Mouse (Mus musculus) midbrain, embryonic 12.5 days (tissue): Measurements from ENCODE around the gene Iqcf3. TPM values are rescaled to one million over a fixed set of nuclear protein-coding genes. Genes with fewer than 3 reads are reported as not detected.

Source experiments
- ATAC-seq: fragments of 200-750 bp; cut with Nextera tagmentation; 2 replicates; pipeline ENCODE4 v1.8.0; 2017; ENCODE audit warnings: low read depth, moderate TSS enrichment, moderate library complexity; ENCODE audit not compliant: low FRiP score
- H3K27ac ChIP-seq: fragments of 300-500 bp; sonication (generic); replicated peaks from 2 replicates; pipeline ENCODE4 v1.5.1; 2016; ENCODE audit warnings: mild to moderate bottlenecking
- H3K27me3 ChIP-seq: fragments of 300-500 bp; sonication (generic); 2 replicates; pipeline ENCODE4 v1.6.1; 2016; ENCODE audit warnings: mild to moderate bottlenecking
- H3K36me3 ChIP-seq: fragments of 300-500 bp; sonication (generic); 2 replicates; pipeline ENCODE4 v1.6.1; 2016
- H3K4me1 ChIP-seq: fragments of 300-500 bp; sonication (generic); 2 replicates; pipeline ENCODE4 v1.6.1; 2016
- H3K4me2 ChIP-seq: fragments of 300-500 bp; sonication (generic); replicated peaks from 2 replicates; pipeline ENCODE4 v1.6.1; 2016; ENCODE audit warnings: mild to moderate bottlenecking, moderate library complexity
- H3K4me3 ChIP-seq: fragments of 300-500 bp; sonication (generic); 2 replicates; pipeline ENCODE4 v1.5.1; 2016; ENCODE audit warnings: mild to moderate bottlenecking
- H3K9ac ChIP-seq: fragments of 300-500 bp; sonication (generic); replicated peaks from 2 replicates; pipeline ENCODE4 v1.6.1; 2016; ENCODE audit warnings: mild to moderate bottlenecking, moderate library complexity
- H3K9me3 ChIP-seq: fragments of 300-500 bp; sonication (generic); 2 replicates; pipeline ENCODE4 v1.6.1; 2016; ENCODE audit warnings: mild to moderate bottlenecking
- WGBS: fragments of 180-500 bp; shearing (Covaris S2); methylation state at CpG from one replicate; pipeline ENCODE4 v1.1.7; 2016; 5-methylcytosine and 5-hydroxymethylcytosine counted together
- polyA plus RNA-seq: library from polyadenylated mRNA; unstranded; fragments of >200 nt; fragmentation: Nextera tagmentation; extraction: Ambion mirVana; gene quantifications from 2 replicates; pipeline ENCODE4 v1.2.1, GENCODE M21; 2016

Iqcf3 gene
- polyA plus RNA-seq, 1 experiment from 2014 or later = not detected

GRCm38 (mm10) chr9:106566437-106566836 lies 5.0 kb upstream of the Iqcf3 start:
- Histone ChIP-seq H3K4me3 (no peak overlapping the region), H3K4me2 (no peak overlapping the region), H3K27me3 (no peaks in the 10 kb centered on the region), H3K36me3 (no peaks in the 10 kb centered on the region), H3K27ac (no peak overlapping the region), H3K4me1 (no peaks in the 10 kb centered on the region), H3K9me3 (no peaks in the 10 kb centered on the region), H3K9ac (no peak overlapping the region)
- no peak for ATAC-seq
- WGBS = 74% methylated on average over 11 of the region's 11 CpGs

DNA sequence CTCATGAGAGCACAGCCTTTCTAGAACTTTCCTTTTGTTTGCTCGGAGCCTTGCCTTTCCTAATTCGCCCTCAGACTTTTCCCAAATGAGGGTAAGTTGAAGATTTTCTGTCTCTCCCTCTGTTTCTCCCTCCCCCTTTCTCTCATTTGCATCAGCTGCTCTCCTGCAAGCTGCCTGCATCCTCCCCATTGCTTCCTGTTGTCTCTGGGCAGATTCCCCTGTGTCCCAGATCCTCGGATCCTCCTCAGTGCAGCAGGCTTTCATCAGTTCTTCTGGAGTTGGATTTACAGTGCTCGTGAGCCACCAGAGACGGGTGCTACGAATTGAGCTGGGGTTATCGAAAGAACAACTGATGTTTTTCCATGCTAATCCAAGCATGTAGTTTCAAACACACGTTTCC lies 2.6 kb upstream of the Iqcf3 start:
- H3K27me3 ChIP-seq = no peaks in the 10 kb centered on the region
- H3K27ac ChIP-seq = no peak overlapping the region
- no peak overlapping the region for H3K4me3 ChIP-seq
- no peak for ATAC-seq
- no peaks in the 10 kb centered on the region for H3K4me1 ChIP-seq
- no peaks in the 10 kb centered on the region for H3K36me3 ChIP-seq
- H3K4me2 ChIP-seq = no peak overlapping the region
- 75% methylated on average over 8 of the region's 8 CpGs for WGBS
- H3K9ac ChIP-seq = no peak overlapping the region
- H3K9me3 ChIP-seq = no peaks in the 10 kb centered on the region

- no peak overlapping the region for H3K4me2 ChIP-seq
- no peaks in the 10 kb centered on the region for H3K36me3 ChIP-seq
- WGBS = 90% methylated on average over 11 of the region's 11 CpGs
- no peak overlapping the region for H3K4me3 ChIP-seq
- H3K4me1 ChIP-seq = no peaks in the 10 kb centered on the region
- H3K9me3 ChIP-seq = no peaks in the 10 kb centered on the region
- ATAC-seq = no peak
- H3K27me3 ChIP-seq = no peaks in the 10 kb centered on the region
- H3K27ac ChIP-seq = no peak overlapping the region
- no peak overlapping the region for H3K9ac ChIP-seq
Observed at GRCm38 (mm10) chr9:106562291-106562690, 860 bp upstream of the Iqcf3 start.

- no peak for ATAC-seq
- H3K27me3 ChIP-seq = no peaks in the 10 kb centered on the region
- no peak overlapping the region for H3K9ac ChIP-seq
- H3K4me1 ChIP-seq = no peaks in the 10 kb centered on the region
- no peak overlapping the region for H3K4me3 ChIP-seq
- H3K9me3 ChIP-seq = no peaks in the 10 kb centered on the region
- WGBS = 88% methylated on average over 11 of the region's 11 CpGs
- no peaks in the 10 kb centered on the region for H3K36me3 ChIP-seq
- no peak overlapping the region for H3K4me2 ChIP-seq
- H3K27ac ChIP-seq = no peak overlapping the region
Observed at GRCm38 (mm10) chr9:106534975-106535374, 26.5 kb downstream of the Iqcf3 start.

DNA sequence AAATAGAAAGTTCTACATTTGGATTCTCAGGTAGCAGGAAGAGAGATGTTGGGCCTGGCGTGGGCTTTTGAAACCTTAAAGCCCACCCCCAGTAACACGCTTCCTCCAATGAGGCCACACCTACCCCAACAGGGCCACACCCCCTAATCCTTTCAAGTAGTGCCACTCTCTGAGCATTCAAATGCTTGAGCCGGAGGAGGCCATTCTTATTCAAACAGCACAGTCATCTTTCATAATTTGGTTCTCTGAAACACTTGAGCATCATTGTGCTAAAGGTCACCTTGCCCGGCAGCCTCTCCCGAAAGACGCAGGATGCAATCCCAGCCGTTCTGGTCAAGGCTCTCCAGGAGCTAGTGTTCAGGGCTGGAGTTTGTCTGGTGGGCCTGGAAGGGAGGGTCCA lies 27.1 kb downstream of the Iqcf3 start:
- WGBS = 93% methylated on average over 7 of the region's 7 CpGs
- H3K4me3 ChIP-seq = no peak overlapping the region
- H3K9me3 ChIP-seq = no peaks in the 10 kb centered on the region
- H3K4me1 ChIP-seq = no peaks in the 10 kb centered on the region
- H3K36me3 ChIP-seq = no peaks in the 10 kb centered on the region
- no peak overlapping the region for H3K27ac ChIP-seq
- no peaks in the 10 kb centered on the region for H3K27me3 ChIP-seq
- no peak overlapping the region for H3K9ac ChIP-seq
- no peak overlapping the region for H3K4me2 ChIP-seq
- ATAC-seq = no peak

- H3K9ac ChIP-seq = no peak overlapping the region
- H3K9me3 ChIP-seq = no peaks in the 10 kb centered on the region
- no peak overlapping the region for H3K27ac ChIP-seq
- no peak for ATAC-seq
- no peaks in the 10 kb centered on the region for H3K36me3 ChIP-seq
- H3K4me3 ChIP-seq = no peak overlapping the region
- WGBS = 33% methylated on average over 3 of the region's 3 CpGs
- no peaks in the 10 kb centered on the region for H3K27me3 ChIP-seq
- H3K4me2 ChIP-seq = no peak overlapping the region
- no peaks in the 10 kb centered on the region for H3K4me1 ChIP-seq
Observed at GRCm38 (mm10) chr9:106531833-106532232, 29.6 kb downstream of the Iqcf3 start.

DNA sequence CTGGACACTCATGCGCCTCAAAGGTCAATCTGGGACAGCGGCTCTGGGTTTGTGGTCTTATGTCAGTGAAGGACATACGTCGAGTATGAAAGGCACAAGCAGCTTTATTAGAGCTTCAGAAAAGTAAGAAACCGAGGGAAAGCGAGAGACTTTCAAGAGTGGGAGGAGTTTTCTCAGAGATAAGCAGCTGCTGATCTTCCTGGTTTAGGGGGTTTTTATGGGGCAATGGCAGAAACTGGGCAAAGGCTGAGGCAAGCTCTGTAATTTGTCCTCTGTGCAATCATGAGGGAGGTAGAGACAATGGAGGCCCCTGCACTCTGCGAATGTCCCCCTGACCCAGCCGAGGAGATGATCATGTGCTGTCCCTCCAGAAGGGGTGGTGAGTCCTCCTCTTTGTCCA lies 41.5 kb downstream of the Iqcf3 start:
- Histone ChIP-seq H3K4me3 (no peak overlapping the region), H3K4me2 (no peak overlapping the region), H3K36me3 (no peaks in the 10 kb centered on the region), H3K9ac (no peak overlapping the region), H3K27me3 (no peaks in the 10 kb centered on the region), H3K9me3 (no peaks in the 10 kb centered on the region), H3K27ac (no peak overlapping the region), H3K4me1 (no peaks in the 10 kb centered on the region)
- no peak for ATAC-seq
- WGBS = 85% methylated on average over 8 of the region's 8 CpGs

DNA sequence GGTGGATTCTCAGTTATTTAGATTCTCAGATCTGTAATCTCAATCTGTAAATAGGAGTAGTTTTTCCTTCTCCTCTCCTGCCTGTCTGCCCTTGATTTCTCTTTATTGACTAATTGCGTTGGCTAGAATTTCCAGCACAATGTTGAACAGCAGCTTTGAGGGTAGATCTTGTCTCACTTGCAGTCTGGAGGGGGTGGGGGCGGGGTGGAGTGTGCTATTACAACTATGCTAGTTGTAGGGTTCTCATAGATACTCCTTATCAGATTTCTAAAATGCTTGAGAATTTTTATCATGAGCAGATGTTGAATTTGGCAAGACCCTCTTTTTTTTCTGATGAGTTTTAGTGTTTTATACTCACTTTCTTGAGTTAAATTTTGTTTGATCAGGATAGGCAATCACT lies 42.0 kb downstream of the Iqcf3 start:
- 76% methylated on average over 2 of the region's 2 CpGs for WGBS
- no peak overlapping the region for H3K9ac ChIP-seq
- no peaks in the 10 kb centered on the region for H3K9me3 ChIP-seq
- H3K4me3 ChIP-seq = no peak overlapping the region
- no peaks in the 10 kb centered on the region for H3K4me1 ChIP-seq
- no peaks in the 10 kb centered on the region for H3K36me3 ChIP-seq
- no peak overlapping the region for H3K27ac ChIP-seq
- ATAC-seq = no peak
- H3K4me2 ChIP-seq = no peak overlapping the region
- H3K27me3 ChIP-seq = no peaks in the 10 kb centered on the region

DNA sequence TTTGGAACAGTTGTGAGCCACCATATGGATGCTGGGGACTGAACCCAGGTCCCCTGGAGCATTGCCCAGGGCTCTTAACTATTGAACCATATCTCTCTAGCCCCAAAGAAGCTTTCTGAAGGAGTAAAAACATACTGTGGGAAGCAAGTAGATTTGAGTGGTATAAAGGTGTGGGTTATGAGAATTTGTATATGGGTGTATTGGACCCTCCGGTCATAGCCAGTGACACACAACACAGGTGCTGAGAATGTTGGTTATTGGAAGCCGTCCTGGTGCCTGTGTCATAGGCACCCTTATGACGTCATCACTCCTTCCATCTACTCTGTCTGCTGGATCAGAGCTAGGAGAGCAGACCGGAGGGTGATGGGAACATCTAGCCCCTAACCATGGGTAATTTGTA lies 47.2 kb downstream of the Iqcf3 start, which contains the start of gene Iqcf5:
TSS of gene Iqcf5 (plus strand) at position 301 of the 400 bp plus-strand sequence.
- Histone ChIP-seq H3K4me3 (no peak within 1 kb of the TSS), H3K27ac (no peak within 1 kb of the TSS), H3K4me2 (no peak within 1 kb of the TSS), H3K36me3 (no peaks in the 10 kb centered on the region), H3K9me3 (no peaks in the 10 kb centered on the region), H3K4me1 (no peaks in the 10 kb centered on the region), H3K27me3 (no peaks in the 10 kb centered on the region), H3K9ac (no peak within 1 kb of the TSS)
- WGBS = 93% methylated on average over 4 of the region's 4 CpGs
- ATAC-seq = no peak

DNA sequence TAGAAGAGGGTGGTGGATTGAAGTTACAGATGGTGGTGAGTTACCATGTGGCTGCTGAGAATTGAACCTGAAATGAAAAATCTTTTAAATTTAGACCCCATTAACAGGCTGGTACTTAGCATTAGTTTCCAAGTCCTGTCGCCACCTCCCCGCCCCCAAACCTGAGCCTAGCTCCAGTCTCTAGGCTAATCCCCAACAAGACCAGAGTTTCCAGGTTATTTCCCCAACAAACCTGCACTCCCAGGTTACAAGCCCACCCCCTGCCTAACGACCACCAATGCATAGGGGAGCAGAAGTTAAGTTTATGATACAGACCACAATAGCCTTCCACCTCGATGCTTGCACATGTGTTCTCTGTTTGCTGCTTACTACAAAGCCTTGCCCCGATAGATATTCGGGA lies 47.9 kb downstream of the Iqcf3 start:
- Histone ChIP-seq H3K4me2 (no peak overlapping the region), H3K4me1 (no peaks in the 10 kb centered on the region), H3K4me3 (no peak overlapping the region), H3K27me3 (no peaks in the 10 kb centered on the region), H3K27ac (no peak overlapping the region), H3K9ac (no peak overlapping the region), H3K9me3 (no peaks in the 10 kb centered on the region), H3K36me3 (no peaks in the 10 kb centered on the region)
- no peak for ATAC-seq
- 80% methylated on average over 6 of the region's 6 CpGs for WGBS

DNA sequence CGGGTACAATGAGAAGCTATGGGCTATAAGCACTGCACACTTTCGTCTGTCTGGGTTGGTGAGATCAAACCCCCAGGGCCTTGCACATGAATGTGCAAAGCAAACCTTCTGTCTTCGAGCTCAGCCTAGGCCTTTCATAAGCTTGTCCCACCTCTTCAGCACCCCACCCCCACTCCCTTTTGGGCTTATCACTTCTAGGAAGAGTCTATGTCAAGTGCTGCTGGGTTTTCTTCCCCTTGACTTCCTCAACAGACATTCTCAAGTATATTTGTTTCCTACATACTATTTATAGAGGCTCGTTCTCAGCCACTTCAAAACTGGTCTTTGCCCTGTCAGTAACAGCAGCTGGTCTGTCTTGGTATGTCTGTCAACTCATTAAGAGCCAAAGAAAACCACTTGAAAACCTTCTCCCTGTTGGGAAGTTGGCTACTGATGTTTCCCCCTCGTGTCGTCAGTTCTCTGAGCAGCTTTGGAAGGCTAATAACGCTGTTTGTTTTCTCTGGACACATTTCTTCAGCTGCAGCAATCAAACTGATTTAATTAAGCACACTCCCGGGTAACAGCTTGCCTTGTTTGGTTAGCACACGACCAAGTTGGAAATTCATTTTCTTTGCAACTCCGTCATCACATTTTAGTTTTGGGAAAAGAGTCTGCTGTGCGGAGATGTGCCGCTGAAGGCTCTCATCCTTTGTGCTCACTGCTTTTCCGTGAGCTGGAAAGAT lies 48.5 kb downstream of the Iqcf3 start:
- Histone ChIP-seq H3K4me2 (no peak overlapping the region), H3K36me3 (no peaks in the 10 kb centered on the region), H3K4me1 (no peaks in the 10 kb centered on the region), H3K4me3 (no peak overlapping the region), H3K27me3 (no peaks in the 10 kb centered on the region), H3K9me3 (no peaks in the 10 kb centered on the region), H3K27ac (no peak overlapping the region), H3K9ac (no peak overlapping the region)
- no peak for ATAC-seq
- 69% methylated on average over 13 of the region's 13 CpGs for WGBS

- H3K27ac ChIP-seq = no peak overlapping the region
- no peaks in the 10 kb centered on the region for H3K27me3 ChIP-seq
- H3K4me1 ChIP-seq = no peaks in the 10 kb centered on the region
- H3K9ac ChIP-seq = no peak overlapping the region
- H3K4me3 ChIP-seq = no peak overlapping the region
- no peaks in the 10 kb centered on the region for H3K36me3 ChIP-seq
- no peaks in the 10 kb centered on the region for H3K9me3 ChIP-seq
- no peak for ATAC-seq
- WGBS = 94% methylated on average over 10 of the region's 10 CpGs
- H3K4me2 ChIP-seq = no peak overlapping the region
Observed at GRCm38 (mm10) chr9:106509356-106509755, 52.1 kb downstream of the Iqcf3 start.

DNA sequence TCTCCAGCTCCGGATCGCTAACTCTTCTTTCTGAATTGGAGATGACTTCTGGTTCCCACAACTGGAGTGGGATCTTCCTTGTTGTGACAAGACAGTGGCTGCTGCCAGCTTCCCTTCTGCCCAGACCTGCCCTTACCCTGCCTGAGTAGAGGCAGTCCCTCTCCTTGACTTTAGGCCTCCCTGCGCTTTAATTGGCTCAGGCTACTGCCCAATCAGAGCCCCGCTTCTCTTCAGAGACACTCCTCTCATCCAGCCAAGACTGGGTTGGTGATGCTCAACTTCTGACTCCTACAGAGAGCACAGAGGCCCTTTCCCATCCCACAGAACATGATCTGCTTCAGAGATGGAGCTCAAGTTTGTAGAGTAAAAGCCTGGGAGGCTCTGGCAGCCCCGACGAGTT lies 57.2 kb downstream of the Iqcf3 start:
- 73% methylated on average over 6 of the region's 6 CpGs for whole genome bisulfite sequencing
- no peaks in the 10 kb centered on the region for H3K36me3 ChIP-seq

More for the DNA sequence above, 57.2 kb downstream of the Iqcf3 start:
- Histone ChIP-seq H3K4me1 (no peaks in the 10 kb centered on the region), H3K27ac (no peak overlapping the region), H3K27me3 (no peaks in the 10 kb centered on the region), H3K9me3 (no peaks in the 10 kb centered on the region), H3K9ac (no peak overlapping the region), H3K4me3 (no peak overlapping the region), H3K4me2 (no peak overlapping the region)
- no peak for ATAC-seq
